Mouse (Mus musculus) liver, postnatal 0 days (tissue): ENCODE measurements around the gene Dppa3.

Experiments
- CTCF ChIP-seq: sonication (generic); IDR thresholded peaks from 2 replicates; pipeline ENCODE4 v1.5.1; 2016; ENCODE audit warnings: antibody characterized with exemption, low read depth
- EP300 ChIP-seq: IDR thresholded peaks from 2 replicates; pipeline ENCODE4 v1.6.1; 2016; ENCODE audit warnings: antibody characterized with exemption, low read depth, mild to moderate bottlenecking

GRCm38 (mm10) chr6:122626110-122626509, at the start of gene Dppa3:
- TF ChIP-seq CTCF (no peak), EP300 (no peak)
